Mouse (Mus musculus) MEL-GATA-1-ER (cell line): ENCODE results near the gene Rara.

Source experiments
- DNase-seq: peaks from one replicate; pipeline ENCODE4 v3.0.0-alpha.2; 2012; ENCODE audit warnings: low read depth; ENCODE audit errors: extremely low read depth

Gene Rara

GRCm38 (mm10) chr11:98995987-98996386, 68.4 kb downstream of the Rara start:
- DNase-seq, result no peak

- no peak for DNase-seq
Observed at GRCm38 (mm10) chr11:98997659-98998058, 70.0 kb downstream of the Rara start.

- no peak for DNase-seq
Observed at GRCm38 (mm10) chr11:98998776-98999175, 71.2 kb downstream of the Rara start.

- DNase-seq, result no peak
Observed at GRCm38 (mm10) chr11:98999243-98999642, 71.6 kb downstream of the Rara start.

GRCm38 (mm10) chr11:99006788-99007187, 79.2 kb downstream of the Rara start:
- DNase-seq, result no peak

GRCm38 (mm10) chr11:99010124-99010523, 82.5 kb downstream of the Rara start:
- no peak for DNase-seq

- no peak for DNase-seq
Observed at GRCm38 (mm10) chr11:99010706-99011105, 83.1 kb downstream of the Rara start.

- no peak for DNase-seq
Observed at GRCm38 (mm10) chr11:99013856-99014255, 86.2 kb downstream of the Rara start.

GRCm38 (mm10) chr11:99019844-99020243, 92.2 kb downstream of the Rara start:
- no peak for DNase-seq

- no peak for DNase-seq
Observed at GRCm38 (mm10) chr11:99022384-99022933, 94.8 kb downstream of the Rara start.

- peak; percentile 25 for DNase-seq
Observed at GRCm38 (mm10) chr11:99023094-99023493, 95.5 kb downstream of the Rara start.

- DNase-seq, result peak; percentile 97
Observed at GRCm38 (mm10) chr11:99023500-99024467, 96.2 kb downstream of the Rara start, which contains the start of gene Top2a. Top2a (minus strand) TSS chr11:99024189.
